Mouse (Mus musculus) CH12F3 (cell line): ENCODE measurements around the gene Arfgef2.

Experiments
- in situ Hi-C: fragments of 300-500 bp; cut with MboI; formaldehyde crosslinking; loops from 2 replicates; pipeline ENCODE4 v1.14.3; 2020; ENCODE audit warnings: low sequenced_read_pairs

Arfgef2 gene

GRCm38 (mm10) chr2:166805250-166806172, at the start of gene Arfgef2:
Arfgef2 (plus strand) TSS chr2:166805588.
- in situ Hi-C loops, result no loop called here

- in situ Hi-C loops, result no loop called here
Observed at GRCm38 (mm10) chr2:166757969-166758368, 47.4 kb upstream of the Arfgef2 start.

GRCm38 (mm10) chr2:166764051-166764450, 41.3 kb upstream of the Arfgef2 start:
- in situ Hi-C loops, result no loop called here

- in situ Hi-C loops, result no loop called here
Observed at GRCm38 (mm10) chr2:166767591-166767990, 37.8 kb upstream of the Arfgef2 start.

GRCm38 (mm10) chr2:166771396-166771795, 34.0 kb upstream of the Arfgef2 start:
- in situ Hi-C loops, result no loop called here

- in situ Hi-C loops, result no loop called here
Observed at GRCm38 (mm10) chr2:166773587-166773986, 31.8 kb upstream of the Arfgef2 start.

- in situ Hi-C loops, result no loop called here
Observed at GRCm38 (mm10) chr2:166774275-166774674, 31.1 kb upstream of the Arfgef2 start.

GRCm38 (mm10) chr2:166775357-166775893, 30.0 kb upstream of the Arfgef2 start:
- in situ Hi-C loops, result loop anchor here (5.0 to 25.0 kb wide), 2 partner anchors 178 to 688 kb away; no protein-coding TSS in a partner anchor

GRCm38 (mm10) chr2:166776272-166776671, 29.1 kb upstream of the Arfgef2 start:
- in situ Hi-C loops, result loop anchor here (5.0 to 25.0 kb wide), 2 partner anchors 179 to 689 kb away; no protein-coding TSS in a partner anchor

GRCm38 (mm10) chr2:166779956-166780355, 25.4 kb upstream of the Arfgef2 start:
- in situ Hi-C loops, result loop anchor here (5.0 to 25.0 kb wide), 2 partner anchors 183 to 693 kb away; no protein-coding TSS in a partner anchor

GRCm38 (mm10) chr2:166780980-166781578, 24.3 kb upstream of the Arfgef2 start:
- in situ Hi-C loops, result loop anchor here (25.0 kb wide), 1 partner anchor 694 kb away; no protein-coding TSS in a partner anchor

- in situ Hi-C loops, result loop anchor here (25.0 kb wide), 1 partner anchor 697 kb away; no protein-coding TSS in a partner anchor
Observed at GRCm38 (mm10) chr2:166784376-166784775, 21.0 kb upstream of the Arfgef2 start.

- in situ Hi-C loops, result loop anchor here (25.0 kb wide), 1 partner anchor 699 kb away; no protein-coding TSS in a partner anchor
Observed at GRCm38 (mm10) chr2:166786353-166787004, 18.9 kb upstream of the Arfgef2 start.

- in situ Hi-C loops, result loop anchor here (25.0 kb wide), 1 partner anchor 704 kb away; no protein-coding TSS in a partner anchor
Observed at GRCm38 (mm10) chr2:166791738-166792137, 13.7 kb upstream of the Arfgef2 start.

GRCm38 (mm10) chr2:166792355-166792754, 13.0 kb upstream of the Arfgef2 start, which contains the start of gene Trp53rkb:
Trp53rkb (plus strand) TSS chr2:166792531.
- in situ Hi-C loops, result loop anchor here (25.0 kb wide), 1 partner anchor 705 kb away; no protein-coding TSS in a partner anchor

- in situ Hi-C loops, result loop anchor here (25.0 kb wide), 1 partner anchor 706 kb away; no protein-coding TSS in a partner anchor
Observed at GRCm38 (mm10) chr2:166793542-166794214, 11.7 kb upstream of the Arfgef2 start.

GRCm38 (mm10) chr2:166799615-166800472, 5.5 kb upstream of the Arfgef2 start:
- in situ Hi-C loops, result loop anchor here (25.0 kb wide), 1 partner anchor 713 kb away; no protein-coding TSS in a partner anchor

GRCm38 (mm10) chr2:166800473-166800857, 4.9 kb upstream of the Arfgef2 start:
- in situ Hi-C loops, result no loop called here

GRCm38 (mm10) chr2:166801436-166801835, 4.0 kb upstream of the Arfgef2 start:
- in situ Hi-C loops, result no loop called here
